Mouse (Mus musculus): ENCODE measurements around the gene Mrpl24.

DNA sequence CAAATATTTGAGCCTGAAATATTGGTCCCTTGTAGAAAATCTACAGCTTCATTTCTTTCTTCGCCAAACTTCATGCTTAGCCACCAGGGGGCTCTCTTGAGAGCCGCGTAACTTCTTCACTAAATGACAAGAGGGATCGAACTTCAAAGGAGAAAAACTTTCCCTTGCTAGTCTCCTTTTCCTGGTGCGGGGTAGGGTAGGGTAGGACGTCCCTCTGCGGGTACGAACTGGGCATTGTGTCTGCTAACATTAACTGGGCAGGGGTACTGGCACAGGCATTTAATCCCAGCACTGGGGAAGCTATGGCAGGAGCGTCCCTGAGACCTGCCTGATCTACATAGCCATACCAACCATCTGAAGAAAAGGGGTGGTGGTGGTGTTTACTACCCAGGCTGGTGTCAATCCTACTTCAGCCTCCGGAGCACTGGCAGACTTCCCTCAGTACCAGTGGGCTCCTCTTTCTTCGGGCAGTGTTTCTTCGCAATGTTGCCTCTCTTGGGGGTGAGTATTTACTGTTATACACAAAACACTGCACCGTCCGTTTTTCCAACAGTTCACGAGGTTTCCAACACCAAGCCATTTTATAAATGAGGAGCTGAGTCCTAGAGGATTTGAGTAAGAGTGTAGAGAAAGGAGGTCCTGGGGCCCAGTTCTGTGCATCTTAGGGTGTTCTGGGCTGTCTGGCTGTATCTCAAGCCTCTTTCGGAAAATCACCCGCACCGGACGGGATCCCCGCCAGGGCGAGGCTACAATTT is 51.1 kb downstream of the Mrpl24 start:
- TF ChIP-seq CTCF (IDR thresholded peaks at IDR 0.05; ENCODE audit: low read depth) (peak; percentile 78), EP300 (IDR thresholded peaks at IDR 0.05; ENCODE audit: low read depth) (no peak)

Measured in liver, postnatal 0 days (tissue).